Mouse (Mus musculus) stomach, embryonic 14.5 days (tissue): Measurements from ENCODE around the gene Glrx. TPM values are rescaled to one million over a fixed set of nuclear protein-coding genes. Genes with fewer than 3 reads are reported as not detected.
"Not testable (repeated sequence)": the region's sequence is repeated elsewhere in the genome, so short reads cannot be mapped to it uniquely, and the experiment has no call there.

Experiments used
- ATAC-seq: fragments of 200-750 bp; cut with Nextera tagmentation; 2 replicates; pipeline ENCODE4 v1.8.0; 2017; ENCODE audit warnings: low read depth, moderate TSS enrichment; ENCODE audit not compliant: insufficient number of reproducible peaks, insufficient read depth, low FRiP score
- H3K27ac ChIP-seq: fragments of 300-500 bp; sonication (generic); 2 replicates; pipeline ENCODE4 v1.5.1; 2014; ENCODE audit warnings: mild to moderate bottlenecking, low read length, moderate library complexity, mixed read lengths
- H3K27me3 ChIP-seq: fragments of 300-500 bp; sonication (generic); 2 replicates; pipeline ENCODE4 v1.6.1; 2014; ENCODE audit warnings: low read length, control low read depth, mixed read lengths; ENCODE audit not compliant: control insufficient read depth, insufficient read depth
- H3K36me3 ChIP-seq: fragments of 300-500 bp; sonication (generic); 2 replicates; pipeline ENCODE4 v1.6.1; 2014; ENCODE audit warnings: mild to moderate bottlenecking, control low read depth, low read length, moderate library complexity, mixed read lengths; ENCODE audit not compliant: control insufficient read depth, insufficient read depth
- H3K4me1 ChIP-seq: fragments of 300-500 bp; sonication (generic); 2 replicates; pipeline ENCODE4 v1.6.1; 2014; ENCODE audit warnings: low read length, control low read depth, mixed read lengths; ENCODE audit not compliant: control insufficient read depth, insufficient read depth
- H3K4me2 ChIP-seq: fragments of 300-500 bp; sonication (generic); replicated peaks from 2 replicates; pipeline ENCODE4 v1.6.1; 2014; ENCODE audit warnings: low read depth, low read length, control low read depth
- H3K4me3 ChIP-seq: fragments of 300-500 bp; sonication (generic); 2 replicates; pipeline ENCODE4 v1.5.1; 2014; ENCODE audit warnings: low read depth, low read length, control low read depth
- H3K9ac ChIP-seq: fragments of 300-500 bp; sonication (generic); replicated peaks from 2 replicates; pipeline ENCODE4 v1.6.1; 2014; ENCODE audit warnings: low read depth, mild to moderate bottlenecking, control low read depth, low read length, moderate library complexity, mixed read lengths
- H3K9me3 ChIP-seq: fragments of 300-500 bp; sonication (generic); 2 replicates; pipeline ENCODE4 v1.6.1; 2016; ENCODE audit warnings: low read depth, low read length, control low read depth; ENCODE audit not compliant: control insufficient read depth
- WGBS: fragments of 180-500 bp; shearing (Covaris S2); extraction: QIAGEN DNeasy Blood & Tissue Kit; methylation state at CpG from one replicate; pipeline ENCODE4 v1.1.7; 2014; 5-methylcytosine and 5-hydroxymethylcytosine counted together
- polyA plus RNA-seq: library from polyadenylated mRNA; unstranded; fragments of >200 nt; fragmentation: Nextera tagmentation; extraction: Ambion mirVana; gene quantifications from 2 replicates; pipeline ENCODE4 v1.2.1, GENCODE M21; 2014

Gene Glrx
- polyA plus RNA-seq, 1 experiment from 2014 or later = 82.4 TPM

- H3K36me3 ChIP-seq = peaks cover 11% of the 10 kb centered on the region
- no peak overlapping the region for H3K9ac ChIP-seq
- no peaks in the 10 kb centered on the region for H3K27me3 ChIP-seq
- H3K4me2 ChIP-seq = no peak overlapping the region
- H3K4me3 ChIP-seq = no peak overlapping the region
- ATAC-seq = peak; percentile 61; the same call in 1 of the 2 replicates
- H3K27ac ChIP-seq = no peak overlapping the region
- H3K4me1 ChIP-seq = no peaks in the 10 kb centered on the region
- no peaks in the 10 kb centered on the region for H3K9me3 ChIP-seq
These were observed 26.0 kb downstream of the Glrx start for GRCm38 (mm10) chr13:75865486-75866184.

GRCm38 (mm10) chr13:75867876-75868275 is 28.2 kb downstream of the Glrx start:
- no peak for ATAC-seq
- Histone ChIP-seq H3K27ac (no peak overlapping the region), H3K4me1 (no peaks in the 10 kb centered on the region), H3K27me3 (no peaks in the 10 kb centered on the region), H3K9ac (no peak overlapping the region), H3K36me3 (peaks cover 17% of the 10 kb centered on the region), H3K4me2 (no peak overlapping the region), H3K4me3 (no peak overlapping the region), H3K9me3 (no peaks in the 10 kb centered on the region)
- 90% methylated on average over 2 of the region's 2 CpGs for WGBS

- no peak overlapping the region for H3K4me2 ChIP-seq
- peaks cover 23% of the 10 kb centered on the region for H3K36me3 ChIP-seq
- peak; percentile 39; the same call in 1 of the 2 replicates for ATAC-seq
- H3K9ac ChIP-seq = no peak overlapping the region
- H3K27ac ChIP-seq = no peak overlapping the region
- H3K4me1 ChIP-seq = no peaks in the 10 kb centered on the region
- no peak overlapping the region for H3K4me3 ChIP-seq
- no peaks in the 10 kb centered on the region for H3K9me3 ChIP-seq
- H3K27me3 ChIP-seq = no peaks in the 10 kb centered on the region
- 67% methylated on average over 4 of the region's 4 CpGs for WGBS
These were observed 35.1 kb downstream of the Glrx start for GRCm38 (mm10) chr13:75874608-75875376.

- H3K9ac ChIP-seq, H3K27ac ChIP-seq, H3K4me2 ChIP-seq, H3K27me3 ChIP-seq, H3K9me3 ChIP-seq, H3K4me3 ChIP-seq, ATAC-seq, H3K4me1 ChIP-seq: not testable (repeated sequence)
- peaks cover 24% of the 10 kb centered on the region for H3K36me3 ChIP-seq
- WGBS = 75% methylated on average over 6 of the region's 7 CpGs
These were observed 36.5 kb downstream of the Glrx start for GRCm38 (mm10) chr13:75876188-75876587.

GRCm38 (mm10) chr13:75876592-75876991 is 36.9 kb downstream of the Glrx start:
- H3K4me2 ChIP-seq = no peak overlapping the region
- H3K27me3 ChIP-seq = no peaks in the 10 kb centered on the region
- peaks cover 21% of the 10 kb centered on the region for H3K36me3 ChIP-seq
- H3K4me1 ChIP-seq = no peaks in the 10 kb centered on the region
- ATAC-seq = no peak
- 82% methylated on average over 6 of the region's 6 CpGs for WGBS
- no peaks in the 10 kb centered on the region for H3K9me3 ChIP-seq
- no peak overlapping the region for H3K9ac ChIP-seq
- H3K27ac ChIP-seq = no peak overlapping the region
- no peak overlapping the region for H3K4me3 ChIP-seq

GRCm38 (mm10) chr13:75877907-75878306 is 38.2 kb downstream of the Glrx start:
- H3K27me3 ChIP-seq = no peaks in the 10 kb centered on the region
- H3K9me3 ChIP-seq = no peaks in the 10 kb centered on the region
- no peak overlapping the region for H3K4me2 ChIP-seq
- no peak overlapping the region for H3K4me3 ChIP-seq
- H3K4me1 ChIP-seq = no peaks in the 10 kb centered on the region
- no peak overlapping the region for H3K27ac ChIP-seq
- no peak for ATAC-seq
- peaks cover 22% of the 10 kb centered on the region for H3K36me3 ChIP-seq
- no peak overlapping the region for H3K9ac ChIP-seq

GRCm38 (mm10) chr13:75879756-75880155 is 40.1 kb downstream of the Glrx start:
- H3K36me3 ChIP-seq = peaks cover 12% of the 10 kb centered on the region

GRCm38 (mm10) chr13:75880501-75880900 is 40.8 kb downstream of the Glrx start:
- H3K9ac ChIP-seq = no peak overlapping the region
- no peak overlapping the region for H3K4me2 ChIP-seq
- no peaks in the 10 kb centered on the region for H3K4me1 ChIP-seq
- no peak for ATAC-seq
- no peaks in the 10 kb centered on the region for H3K27me3 ChIP-seq
- no peaks in the 10 kb centered on the region for H3K9me3 ChIP-seq
- peaks cover 10% of the 10 kb centered on the region for H3K36me3 ChIP-seq
- H3K4me3 ChIP-seq = no peak overlapping the region
- H3K27ac ChIP-seq = no peak overlapping the region
- 88% methylated on average over 2 of the region's 2 CpGs for WGBS

More at GRCm38 (mm10) chr13:75879756-75880155, 40.1 kb downstream of the Glrx start:
- Histone ChIP-seq H3K27me3 (no peaks in the 10 kb centered on the region), H3K9ac (no peak overlapping the region), H3K9me3 (no peaks in the 10 kb centered on the region), H3K27ac (no peak overlapping the region), H3K4me3 (no peak overlapping the region), H3K4me2 (no peak overlapping the region), H3K4me1 (no peaks in the 10 kb centered on the region)
- 89% methylated on average over 3 of the region's 3 CpGs for WGBS
- no peak for ATAC-seq
